Mouse (Mus musculus): Measurements from ENCODE around the gene Ppef1. TPM values are rescaled to one million over a fixed set of nuclear protein-coding genes. Genes with fewer than 3 reads are reported as not detected.
A peak's percentile ranks its signal among the peaks of the same experiment; 100 is the strongest.
"Not testable (repeated sequence)": the region's sequence is repeated elsewhere in the genome, so short reads cannot be mapped to it uniquely, and the experiment has no call there.

Ppef1 gene
- 0.29 TPM in 1 of 2 replicates, not detected in the other for polyA plus RNA-seq (2016; fragmentation: Nextera tagmentation; extraction: Ambion mirVana)

GRCm38 (mm10) chrX:160735650-160736049 is at the start of gene Ppef1:
Gene Ppef1, minus strand, starts transcription at chrX:160735765.
- Histone ChIP-seq H3K27ac (replicated peaks) (no peak within 1 kb of the TSS), H3K4me3 (no peak within 1 kb of the TSS), H3K9me3 (no peaks in the 10 kb centered on the region), H3K27me3 (peaks cover 26% of the 10 kb centered on the region), H3K4me1 (no peaks in the 10 kb centered on the region), H3K9ac (replicated peaks) (no peak within 1 kb of the TSS), H3K4me2 (replicated peaks) (no peak within 1 kb of the TSS), H3K36me3 (no peaks in the 10 kb centered on the region)
- WGBS, result 82% methylated on average over 5 of the region's 5 CpGs
- ATAC-seq (ENCODE audit: low FRiP score, low read depth), result no peak

GRCm38 (mm10) chrX:160782276-160782675 is 46.7 kb upstream of the Ppef1 start:
- Histone ChIP-seq H3K27ac (replicated peaks) (no peak overlapping the region), H3K9ac (replicated peaks) (no peak overlapping the region), H3K4me1 (no peaks in the 10 kb centered on the region), H3K9me3 (no peaks in the 10 kb centered on the region), H3K4me2 (replicated peaks) (no peak overlapping the region), H3K4me3 (no peak overlapping the region), H3K36me3 (no peaks in the 10 kb centered on the region), H3K27me3 (peaks cover 44% of the 10 kb centered on the region)
- WGBS, result 89% methylated on average over 5 of the region's 5 CpGs
- no peak for ATAC-seq (ENCODE audit: low FRiP score, low read depth)

GRCm38 (mm10) chrX:160773033-160773432 is 37.5 kb upstream of the Ppef1 start:
- no peak overlapping the region for H3K9ac ChIP-seq (replicated peaks)
- 8% methylated on average over 1 of the region's 1 CpGs for WGBS
- no peaks in the 10 kb centered on the region for H3K9me3 ChIP-seq
- no peaks in the 10 kb centered on the region for H3K36me3 ChIP-seq
- H3K27ac ChIP-seq (replicated peaks), result no peak overlapping the region
- no peak overlapping the region for H3K4me3 ChIP-seq
- no peak for ATAC-seq (ENCODE audit: low FRiP score, low read depth)
- H3K27me3 ChIP-seq, result peaks cover 55% of the 10 kb centered on the region
- H3K4me2 ChIP-seq (replicated peaks), result no peak overlapping the region
- H3K4me1 ChIP-seq, result no peaks in the 10 kb centered on the region

DNA sequence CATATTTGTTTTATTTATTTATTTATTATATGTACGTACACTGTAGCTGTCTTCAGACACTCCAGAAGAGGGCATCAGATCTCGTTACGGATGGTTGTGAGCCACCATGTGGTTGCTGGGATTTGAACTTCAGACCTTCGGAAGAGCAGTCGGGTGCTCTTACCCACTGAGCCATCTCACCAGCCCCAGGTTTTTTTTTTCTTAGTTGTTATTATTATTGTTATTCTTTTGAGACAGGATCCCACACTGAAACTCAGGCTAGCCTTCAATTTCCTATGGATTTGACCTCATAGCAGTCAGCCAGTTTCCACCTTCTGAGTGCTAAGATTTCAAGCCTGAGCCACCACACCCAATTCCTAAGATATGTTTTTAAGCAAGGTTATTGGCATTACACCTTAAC is 34.1 kb upstream of the Ppef1 start:
- H3K27ac ChIP-seq (replicated peaks); ATAC-seq (ENCODE audit: low FRiP score, low read depth); H3K4me2 ChIP-seq (replicated peaks); H3K9ac ChIP-seq (replicated peaks); H3K4me1 ChIP-seq; H3K36me3 ChIP-seq; H3K4me3 ChIP-seq; H3K9me3 ChIP-seq: not testable (repeated sequence)
- WGBS, result 88% methylated on average over 5 of the region's 5 CpGs
- peaks cover 51% of the 10 kb centered on the region for H3K27me3 ChIP-seq

- no peak for ATAC-seq (ENCODE audit: low FRiP score, low read depth)
- Histone ChIP-seq H3K4me1 (no peaks in the 10 kb centered on the region), H3K4me2 (replicated peaks) (peak within 1 kb of the TSS; percentile 41), H3K9ac (replicated peaks) (no peak within 1 kb of the TSS), H3K4me3 (no peak within 1 kb of the TSS), H3K27me3 (peaks cover 45% of the 10 kb centered on the region), H3K9me3 (no peaks in the 10 kb centered on the region), H3K36me3 (no peaks in the 10 kb centered on the region), H3K27ac (replicated peaks) (no peak within 1 kb of the TSS)
- 86% methylated on average over 2 of the region's 2 CpGs for WGBS
Measured at GRCm38 (mm10) chrX:160767713-160768112, 32.1 kb upstream of the Ppef1 start, which contains the start of gene Rs1. Gene Rs1, plus strand, starts transcription at chrX:160768013.

DNA sequence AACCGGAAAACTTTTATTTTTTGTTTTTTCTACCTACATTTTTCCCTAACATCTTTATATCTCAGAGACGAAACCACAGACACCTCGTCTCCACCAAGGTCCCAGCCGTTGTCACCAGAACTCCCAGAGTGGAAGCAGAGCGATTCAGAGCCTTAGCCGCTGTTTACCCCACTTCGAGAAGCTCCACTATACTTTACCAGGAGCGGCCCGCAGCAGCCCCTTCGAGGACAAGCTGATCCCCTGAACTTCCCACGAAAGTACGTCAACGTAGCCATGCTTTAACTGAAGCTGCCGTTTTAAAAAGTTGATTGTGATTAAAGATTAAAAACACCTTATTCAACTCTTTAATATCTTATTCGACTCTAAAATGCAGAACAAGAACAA is 30.7 kb upstream of the Ppef1 start:
- no peak overlapping the region for H3K9ac ChIP-seq (replicated peaks)
- peaks cover 48% of the 10 kb centered on the region for H3K27me3 ChIP-seq

GRCm38 (mm10) chrX:160765389-160766232 is 30.0 kb upstream of the Ppef1 start:
- peak; percentile 96 for ATAC-seq (ENCODE audit: low FRiP score, low read depth)
- Histone ChIP-seq H3K36me3 (no peaks in the 10 kb centered on the region), H3K27ac (replicated peaks) (no peak overlapping the region), H3K4me2 (replicated peaks) (peak overlapping the region; percentile 41), H3K9me3 (no peaks in the 10 kb centered on the region), H3K9ac (replicated peaks) (no peak overlapping the region), H3K4me3 (peak overlapping the region; percentile 46), H3K27me3 (peaks cover 45% of the 10 kb centered on the region; the same call in 1 of the 2 replicates), H3K4me1 (no peaks in the 10 kb centered on the region)
- 31% methylated on average over 30 of the region's 30 CpGs for WGBS

More for the DNA sequence above, 30.7 kb upstream of the Ppef1 start:
- Histone ChIP-seq H3K4me1 (no peaks in the 10 kb centered on the region), H3K4me3 (peak overlapping the region; percentile 46), H3K36me3 (no peaks in the 10 kb centered on the region), H3K4me2 (replicated peaks) (peak overlapping the region; percentile 41), H3K9me3 (no peaks in the 10 kb centered on the region), H3K27ac (replicated peaks) (no peak overlapping the region)
- peak; percentile 85 for ATAC-seq (ENCODE audit: low FRiP score, low read depth)
- 33% methylated on average over 15 of the region's 15 CpGs for WGBS

- H3K9ac ChIP-seq (replicated peaks), result no peak overlapping the region
- no peak overlapping the region for H3K4me3 ChIP-seq
- WGBS, result 96% methylated on average over 8 of the region's 8 CpGs
- ATAC-seq (ENCODE audit: low FRiP score, low read depth), result no peak
- H3K4me2 ChIP-seq (replicated peaks), result no peak overlapping the region
- no peaks in the 10 kb centered on the region for H3K4me1 ChIP-seq
- peaks cover 32% of the 10 kb centered on the region for H3K27me3 ChIP-seq
- H3K27ac ChIP-seq (replicated peaks), result no peak overlapping the region
- no peaks in the 10 kb centered on the region for H3K9me3 ChIP-seq
- no peaks in the 10 kb centered on the region for H3K36me3 ChIP-seq
Measured at GRCm38 (mm10) chrX:160750808-160751207, 15.2 kb upstream of the Ppef1 start.

DNA sequence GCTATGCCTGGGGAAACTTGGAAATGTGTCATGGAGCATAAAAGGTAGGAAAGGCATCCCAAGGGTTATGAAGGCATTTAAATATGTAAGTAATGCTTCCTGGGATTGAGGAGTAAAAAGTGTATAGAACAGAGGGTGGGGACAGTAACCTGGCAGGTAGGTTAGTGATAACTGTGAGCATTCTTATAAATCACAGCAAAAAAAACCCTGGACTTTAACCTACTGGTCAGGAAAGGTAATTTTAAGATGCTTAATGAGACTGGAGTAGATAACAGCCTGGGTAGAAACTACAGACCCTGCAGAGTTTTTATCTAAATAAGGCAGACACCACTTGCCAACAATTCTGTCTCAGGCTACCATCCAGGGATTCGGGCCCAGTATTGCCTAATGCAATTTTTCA is 13.1 kb upstream of the Ppef1 start:
- 79% methylated on average over 1 of the region's 1 CpGs for WGBS
- no peak for ATAC-seq (ENCODE audit: low FRiP score, low read depth)
- H3K4me3 ChIP-seq, result no peak overlapping the region
- H3K27ac ChIP-seq (replicated peaks), result no peak overlapping the region
- no peak overlapping the region for H3K4me2 ChIP-seq (replicated peaks)
- no peaks in the 10 kb centered on the region for H3K36me3 ChIP-seq
- H3K27me3 ChIP-seq, result peaks cover 20% of the 10 kb centered on the region
- no peaks in the 10 kb centered on the region for H3K4me1 ChIP-seq
- H3K9ac ChIP-seq (replicated peaks), result no peak overlapping the region
- H3K9me3 ChIP-seq, result no peaks in the 10 kb centered on the region

- ATAC-seq (ENCODE audit: low FRiP score, low read depth), result no peak
- no peak overlapping the region for H3K9ac ChIP-seq (replicated peaks)
- H3K36me3 ChIP-seq, result no peaks in the 10 kb centered on the region
- no peak overlapping the region for H3K27ac ChIP-seq (replicated peaks)
- no peaks in the 10 kb centered on the region for H3K4me1 ChIP-seq
- 97% methylated on average over 1 of the region's 1 CpGs for WGBS
- no peaks in the 10 kb centered on the region for H3K9me3 ChIP-seq
- peaks cover 11% of the 10 kb centered on the region for H3K27me3 ChIP-seq
- H3K4me3 ChIP-seq, result no peak overlapping the region
- no peak overlapping the region for H3K4me2 ChIP-seq (replicated peaks)
Measured at GRCm38 (mm10) chrX:160745399-160745798, 9.8 kb upstream of the Ppef1 start.

GRCm38 (mm10) chrX:160699171-160699570 is 36.4 kb downstream of the Ppef1 start:
- ATAC-seq (ENCODE audit: low FRiP score, low read depth), result no peak

GRCm38 (mm10) chrX:160691559-160691958 is 44.0 kb downstream of the Ppef1 start:
- 93% methylated on average over 3 of the region's 3 CpGs for WGBS
- no peak for ATAC-seq (ENCODE audit: low FRiP score, low read depth)
- Histone ChIP-seq H3K9ac (replicated peaks) (no peak overlapping the region), H3K4me3 (no peak overlapping the region), H3K36me3 (no peaks in the 10 kb centered on the region), H3K9me3 (no peaks in the 10 kb centered on the region), H3K27me3 (peaks cover 17% of the 10 kb centered on the region; the same call in 1 of the 2 replicates), H3K27ac (replicated peaks) (no peak overlapping the region), H3K4me1 (no peaks in the 10 kb centered on the region), H3K4me2 (replicated peaks) (no peak overlapping the region)

More at GRCm38 (mm10) chrX:160699171-160699570, 36.4 kb downstream of the Ppef1 start:
- Histone ChIP-seq H3K4me2 (replicated peaks) (no peak overlapping the region), H3K4me1 (no peaks in the 10 kb centered on the region), H3K9ac (replicated peaks) (no peak overlapping the region), H3K36me3 (no peaks in the 10 kb centered on the region), H3K4me3 (no peak overlapping the region), H3K27ac (replicated peaks) (no peak overlapping the region), H3K9me3 (no peaks in the 10 kb centered on the region), H3K27me3 (peaks cover 41% of the 10 kb centered on the region)
- 24% methylated on average over 1 of the region's 1 CpGs for WGBS

All from midbrain, embryonic 12.5 days (tissue).